Mouse (Mus musculus) ZHBTc4 (cell line): ENCODE results near the gene Atp5d.

Experiments
- DNase-seq: peaks from one replicate; pipeline ENCODE4 v3.0.0-alpha.2; 2011; ENCODE audit warnings: low read depth, low spot score

Atp5d gene

DNA sequence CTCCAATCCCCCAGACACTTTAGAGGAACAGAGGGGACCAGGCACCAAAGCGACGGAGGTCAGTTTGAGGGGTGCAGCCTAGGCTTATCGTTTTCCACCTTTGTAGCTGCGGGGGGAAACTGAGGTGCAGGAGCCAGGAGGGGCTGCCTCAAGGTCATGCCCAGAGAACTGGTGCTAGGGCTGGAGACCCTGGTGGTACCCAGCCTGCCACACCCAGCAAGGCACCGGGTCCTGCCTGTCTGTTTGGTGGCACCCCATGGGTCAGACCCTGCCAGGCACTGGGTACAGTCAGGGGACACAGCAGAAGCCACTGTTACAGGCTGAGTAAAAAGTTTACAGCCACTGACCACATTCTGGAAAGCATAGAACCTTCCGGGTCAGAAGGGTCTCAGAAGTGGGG, 41.9 kb downstream of the Atp5d start:
- DNase-seq, result no peak

GRCm38 (mm10) chr10:80180823-80181222, 42.4 kb downstream of the Atp5d start:
- DNase-seq, result no peak

DNA sequence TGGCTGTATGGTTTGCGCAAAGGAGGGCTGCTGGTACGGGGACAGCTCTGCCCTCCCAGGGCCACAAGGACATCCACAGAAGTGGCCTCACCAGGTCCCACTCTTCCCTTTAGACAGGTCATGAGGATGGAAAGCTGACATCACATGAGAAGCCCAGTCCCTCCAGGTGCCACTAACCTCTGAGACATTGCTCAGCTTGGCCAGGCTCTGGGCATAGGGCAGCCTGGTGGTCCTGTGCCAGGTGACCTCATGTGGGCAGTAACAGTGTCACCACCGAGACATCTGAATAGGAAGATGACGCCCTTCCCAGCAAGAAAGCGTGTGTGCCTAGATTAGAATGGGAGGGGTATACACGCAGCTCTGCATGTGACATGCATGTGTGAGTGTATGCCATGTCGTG, 44.1 kb downstream of the Atp5d start:
- no peak for DNase-seq

GRCm38 (mm10) chr10:80186649-80187048, 48.2 kb downstream of the Atp5d start:
- peak; percentile 62 for DNase-seq

- no peak for DNase-seq
Measured at GRCm38 (mm10) chr10:80187739-80188138, 49.3 kb downstream of the Atp5d start.

DNA sequence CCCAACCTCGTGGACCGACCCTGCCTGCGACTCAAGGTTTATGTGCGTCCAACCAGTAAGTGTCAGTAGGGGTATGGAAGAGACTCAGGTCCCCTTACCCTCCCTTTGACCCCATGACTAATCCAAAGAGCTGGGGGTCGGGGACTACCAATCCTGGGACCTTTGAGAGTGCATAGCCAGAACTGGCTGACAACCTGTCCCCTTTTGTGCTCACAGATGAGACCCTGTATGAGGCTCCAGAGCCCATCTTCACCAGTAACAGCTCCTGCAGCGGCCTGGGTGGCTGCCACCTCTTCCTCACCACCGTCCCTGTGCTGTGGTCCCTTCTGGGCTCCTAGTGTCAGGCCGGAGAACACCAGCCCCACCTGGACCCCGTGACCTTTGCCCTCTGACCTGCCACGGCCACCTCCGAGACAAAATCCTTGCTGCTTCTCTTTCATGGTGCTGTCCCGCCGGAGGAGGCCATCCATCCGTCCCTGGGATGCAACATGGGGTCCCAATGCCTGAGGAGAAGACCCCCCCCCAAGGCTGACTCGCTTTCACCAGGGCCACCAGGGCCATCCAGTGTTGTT, 50.1 kb downstream of the Atp5d start:
- no peak for DNase-seq

DNA sequence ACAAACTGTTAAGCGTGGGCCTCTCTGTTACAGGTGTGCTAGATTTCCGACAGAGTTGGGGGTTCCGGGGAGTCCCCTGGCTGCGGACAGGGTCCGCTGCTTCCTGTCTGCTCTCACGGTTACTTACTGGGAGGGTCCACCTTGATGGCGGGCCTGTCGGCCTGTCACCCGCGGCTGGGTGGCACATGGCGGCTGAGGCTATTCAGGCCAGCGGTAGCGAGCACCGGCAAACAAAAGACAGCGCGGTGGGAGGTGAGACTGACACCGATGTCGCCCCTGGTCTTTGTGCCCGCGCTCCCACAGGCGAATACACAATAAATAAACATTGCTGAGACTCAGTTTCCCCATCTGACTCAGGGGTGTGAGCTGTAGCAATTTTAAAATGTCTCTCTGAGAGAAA, 51.6 kb downstream of the Atp5d start:
- DNase-seq, result peak; percentile 29

DNA sequence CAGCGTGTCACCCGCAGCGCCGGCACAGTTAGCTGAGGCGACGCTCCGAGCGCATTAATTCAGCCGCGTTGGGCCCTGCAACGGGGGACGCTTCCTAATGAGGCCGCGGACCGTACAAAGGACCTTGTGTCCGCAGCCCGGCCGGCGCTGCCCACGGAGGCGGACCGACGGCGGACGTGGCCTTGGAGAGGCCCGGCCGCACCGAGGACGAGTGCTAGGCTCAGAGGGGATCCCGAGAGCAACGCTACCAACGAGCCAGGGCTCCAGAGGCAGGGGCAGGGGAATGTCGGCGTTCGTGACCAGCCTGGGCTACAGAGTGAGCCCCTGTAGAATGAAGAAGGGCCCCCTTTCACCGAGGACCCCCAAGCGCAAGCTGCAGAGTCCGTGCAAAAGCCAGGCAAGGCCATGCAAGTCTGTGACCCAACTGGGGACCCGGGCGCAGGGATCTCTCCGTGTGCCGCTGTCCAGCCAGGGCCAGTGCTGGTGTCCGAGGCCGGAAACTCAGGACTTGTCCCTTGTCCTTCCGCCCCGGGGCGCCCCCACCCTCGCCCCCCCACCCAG, 52.1 kb downstream of the Atp5d start:
- DNase-seq, result peak; percentile 29

GRCm38 (mm10) chr10:80193976-80194375, 55.5 kb downstream of the Atp5d start:
- no peak for DNase-seq

- DNase-seq, result no peak
Measured at GRCm38 (mm10) chr10:80194441-80194840, 56.0 kb downstream of the Atp5d start.
